Mouse (Mus musculus) heart, adult 9 months (tissue): ENCODE measurements around the gene Fam168b.

Experiments used
- DNase-seq, 2 experiments: peaks; one replicate each; pipeline ENCODE4 v3.0.0; 2022; ENCODE audit warnings: low spot score in 2 of 2

Gene Fam168b

GRCm38 (mm10) chr1:34815843-34816242 lies 27.0 kb downstream of the Fam168b start:
- DNase-seq = no peak

GRCm38 (mm10) chr1:34812407-34813247 lies 30.2 kb downstream of the Fam168b start:
- DNase-seq = no peak

GRCm38 (mm10) chr1:34811581-34811980 lies 31.3 kb downstream of the Fam168b start:
- DNase-seq = no peak

GRCm38 (mm10) chr1:34811035-34811434 lies 31.8 kb downstream of the Fam168b start:
- DNase-seq = no peak

GRCm38 (mm10) chr1:34810293-34810692 lies 32.6 kb downstream of the Fam168b start:
- DNase-seq = no peak

- no peak for DNase-seq
These were observed 34.4 kb downstream of the Fam168b start for GRCm38 (mm10) chr1:34808445-34808844.

GRCm38 (mm10) chr1:34805931-34806520 lies 36.8 kb downstream of the Fam168b start:
- DNase-seq = no peak

GRCm38 (mm10) chr1:34804863-34805262 lies 38.0 kb downstream of the Fam168b start:
- DNase-seq = no peak

GRCm38 (mm10) chr1:34802290-34802642 lies 40.6 kb downstream of the Fam168b start:
- no peak for DNase-seq

GRCm38 (mm10) chr1:34801616-34802289 lies 41.1 kb downstream of the Fam168b start:
- peak; percentile 56 to 57 for DNase-seq

- DNase-seq = no peak
These were observed 43.7 kb downstream of the Fam168b start for GRCm38 (mm10) chr1:34799140-34799539.

GRCm38 (mm10) chr1:34793304-34794300 lies 49.3 kb downstream of the Fam168b start:
- no peak for DNase-seq

GRCm38 (mm10) chr1:34783538-34784161 lies 59.2 kb downstream of the Fam168b start:
- DNase-seq = no peak

GRCm38 (mm10) chr1:34775870-34776269 lies 67.0 kb downstream of the Fam168b start:
- no peak for DNase-seq

GRCm38 (mm10) chr1:34768875-34769274 lies 74.0 kb downstream of the Fam168b start:
- no peak for DNase-seq

GRCm38 (mm10) chr1:34767851-34768250 lies 75.0 kb downstream of the Fam168b start:
- no peak for DNase-seq

GRCm38 (mm10) chr1:34766899-34767298 lies 76.0 kb downstream of the Fam168b start:
- no peak for DNase-seq
